Mouse (Mus musculus): ENCODE results near the gene Fcgr3. TPM values are rescaled to one million over a fixed set of nuclear protein-coding genes. Genes with fewer than 3 reads are reported as not detected.

Fcgr3 gene
- polyA plus RNA-seq, 1 experiment from 2014 or later = 13.9 TPM

- Histone ChIP-seq H3K9ac (ENCODE audit: low read depth, low read length) (no peak overlapping the region), H3K9me3 (ENCODE audit: control insufficient read depth) (no peaks in the 10 kb centered on the region), H3K36me3 (ENCODE audit: control insufficient read depth, insufficient read depth) (no peaks in the 10 kb centered on the region), H3K4me1 (replicated peaks; ENCODE audit: control insufficient read depth, insufficient read depth, low read length) (no peaks in the 10 kb centered on the region; the same call in 1 of the 2 replicates), H3K4me2 (replicated peaks; ENCODE audit: low read depth) (peak overlapping the region; percentile 65), H3K27me3 (replicated peaks; ENCODE audit: control insufficient read depth, insufficient read depth, low read length) (peaks cover 9% of the 10 kb centered on the region; the same call in 1 of the 2 replicates), H3K4me3 (ENCODE audit: low read depth, low read length) (peak overlapping the region; percentile 39), H3K27ac (ENCODE audit: low read depth, low read length) (no peak overlapping the region)
- TF ChIP-seq CTCF (IDR thresholded peaks at IDR 0.05; ENCODE audit: low read depth) = peak; percentile 5; the same call in 1 of the 2 replicates
- ATAC-seq = peak; percentile 63
- WGBS = 3% methylated on average over 22 of the region's 22 CpGs
These were observed 28.0 kb downstream of the Fcgr3 start for GRCm38 (mm10) chr1:171036550-171037324.

- Histone ChIP-seq H3K4me1 (replicated peaks; ENCODE audit: control insufficient read depth, insufficient read depth, low read length) (no peaks in the 10 kb centered on the region; the same call in 1 of the 2 replicates), H3K4me2 (replicated peaks; ENCODE audit: low read depth) (no peak overlapping the region), H3K27me3 (replicated peaks; ENCODE audit: control insufficient read depth, insufficient read depth, low read length) (peaks cover 10% of the 10 kb centered on the region; the same call in 1 of the 2 replicates), H3K27ac (ENCODE audit: low read depth, low read length) (no peak overlapping the region), H3K9ac (ENCODE audit: low read depth, low read length) (no peak overlapping the region), H3K9me3 (ENCODE audit: control insufficient read depth) (no peaks in the 10 kb centered on the region), H3K36me3 (ENCODE audit: control insufficient read depth, insufficient read depth) (no peaks in the 10 kb centered on the region), H3K4me3 (ENCODE audit: low read depth, low read length) (no peak overlapping the region)
- 57% methylated on average over 11 of the region's 11 CpGs for WGBS
- TF ChIP-seq CTCF (IDR thresholded peaks at IDR 0.05; ENCODE audit: low read depth) = no peak
- ATAC-seq = no peak
These were observed 29.1 kb downstream of the Fcgr3 start for GRCm38 (mm10) chr1:171035611-171036010.

- 11% methylated on average over 11 of the region's 11 CpGs for WGBS
- H3K4me3 ChIP-seq (ENCODE audit: low read depth, low read length) = peak overlapping the region; percentile 60
- H3K9me3 ChIP-seq (ENCODE audit: control insufficient read depth) = no peaks in the 10 kb centered on the region
- ATAC-seq = no peak
- TF ChIP-seq CTCF (IDR thresholded peaks at IDR 0.05; ENCODE audit: low read depth) = no peak
- no peak overlapping the region for H3K9ac ChIP-seq (ENCODE audit: low read depth, low read length)
- no peaks in the 10 kb centered on the region; the same call in 1 of the 2 replicates for H3K4me1 ChIP-seq (replicated peaks; ENCODE audit: control insufficient read depth, insufficient read depth, low read length)
- H3K36me3 ChIP-seq (ENCODE audit: control insufficient read depth, insufficient read depth) = no peaks in the 10 kb centered on the region
- peak overlapping the region; percentile 85 for H3K4me2 ChIP-seq (replicated peaks; ENCODE audit: low read depth)
- peaks cover 12% of the 10 kb centered on the region; the same call in 1 of the 2 replicates for H3K27me3 ChIP-seq (replicated peaks; ENCODE audit: control insufficient read depth, insufficient read depth, low read length)
- H3K27ac ChIP-seq (ENCODE audit: low read depth, low read length) = no peak overlapping the region
These were observed 30.5 kb downstream of the Fcgr3 start for GRCm38 (mm10) chr1:171034201-171034600.

- under 1% methylated on average over 20 of the region's 20 CpGs for WGBS
- H3K27me3 ChIP-seq (replicated peaks; ENCODE audit: control insufficient read depth, insufficient read depth, low read length) = peaks cover 14% of the 10 kb centered on the region; the same call in 1 of the 2 replicates
- no peak for ATAC-seq
- H3K9ac ChIP-seq (ENCODE audit: low read depth, low read length) = peak overlapping the region; percentile 12; the same call in 1 of the 2 replicates
- TF ChIP-seq CTCF (IDR thresholded peaks at IDR 0.05; ENCODE audit: low read depth) = no peak
- no peaks in the 10 kb centered on the region; the same call in 1 of the 2 replicates for H3K4me1 ChIP-seq (replicated peaks; ENCODE audit: control insufficient read depth, insufficient read depth, low read length)
- H3K27ac ChIP-seq (ENCODE audit: low read depth, low read length) = no peak overlapping the region
- no peaks in the 10 kb centered on the region for H3K9me3 ChIP-seq (ENCODE audit: control insufficient read depth)
- peak overlapping the region; percentile 60 for H3K4me3 ChIP-seq (ENCODE audit: low read depth, low read length)
- H3K36me3 ChIP-seq (ENCODE audit: control insufficient read depth, insufficient read depth) = no peaks in the 10 kb centered on the region
- H3K4me2 ChIP-seq (replicated peaks; ENCODE audit: low read depth) = peak overlapping the region; percentile 85
These were observed 31.0 kb downstream of the Fcgr3 start for GRCm38 (mm10) chr1:171033756-171034155.

- H3K4me2 ChIP-seq (replicated peaks; ENCODE audit: low read depth) = peak overlapping the region; percentile 85
- WGBS = under 1% methylated on average over 16 of the region's 16 CpGs
- no peaks in the 10 kb centered on the region; the same call in 1 of the 2 replicates for H3K4me1 ChIP-seq (replicated peaks; ENCODE audit: control insufficient read depth, insufficient read depth, low read length)
- H3K4me3 ChIP-seq (ENCODE audit: low read depth, low read length) = peak overlapping the region; percentile 60
- H3K27ac ChIP-seq (ENCODE audit: low read depth, low read length) = no peak overlapping the region
- TF ChIP-seq CTCF (IDR thresholded peaks at IDR 0.05; ENCODE audit: low read depth) = no peak
- no peaks in the 10 kb centered on the region for H3K9me3 ChIP-seq (ENCODE audit: control insufficient read depth)
- no peak for ATAC-seq
- H3K27me3 ChIP-seq (replicated peaks; ENCODE audit: control insufficient read depth, insufficient read depth, low read length) = peaks cover 14% of the 10 kb centered on the region; the same call in 1 of the 2 replicates
- no peaks in the 10 kb centered on the region for H3K36me3 ChIP-seq (ENCODE audit: control insufficient read depth, insufficient read depth)
- H3K9ac ChIP-seq (ENCODE audit: low read depth, low read length) = peak overlapping the region; percentile 12; the same call in 1 of the 2 replicates
These were observed 31.5 kb downstream of the Fcgr3 start for GRCm38 (mm10) chr1:171033196-171033595.

GRCm38 (mm10) chr1:171032691-171033090 lies 32.0 kb downstream of the Fcgr3 start:
- H3K36me3 ChIP-seq (ENCODE audit: control insufficient read depth, insufficient read depth) = no peaks in the 10 kb centered on the region
- TF ChIP-seq CTCF (IDR thresholded peaks at IDR 0.05; ENCODE audit: low read depth) = no peak
- peak overlapping the region; percentile 60 for H3K4me3 ChIP-seq (ENCODE audit: low read depth, low read length)
- H3K27me3 ChIP-seq (replicated peaks; ENCODE audit: control insufficient read depth, insufficient read depth, low read length) = peaks cover 14% of the 10 kb centered on the region; the same call in 1 of the 2 replicates
- no peak for ATAC-seq
- WGBS = 2% methylated on average over 10 of the region's 10 CpGs
- H3K4me2 ChIP-seq (replicated peaks; ENCODE audit: low read depth) = peak overlapping the region; percentile 85
- no peaks in the 10 kb centered on the region; the same call in 1 of the 2 replicates for H3K4me1 ChIP-seq (replicated peaks; ENCODE audit: control insufficient read depth, insufficient read depth, low read length)
- no peak overlapping the region for H3K27ac ChIP-seq (ENCODE audit: low read depth, low read length)
- no peaks in the 10 kb centered on the region for H3K9me3 ChIP-seq (ENCODE audit: control insufficient read depth)
- no peak overlapping the region for H3K9ac ChIP-seq (ENCODE audit: low read depth, low read length)
